Mouse (Mus musculus): ENCODE results near the gene Ldb3. TPM values are rescaled to one million over a fixed set of nuclear protein-coding genes. Genes with fewer than 3 reads are reported as not detected.

Gene Ldb3
- polyA plus RNA-seq, 1 experiment from 2014 or later = 0.28 TPM

- 76% methylated on average over 13 of the region's 13 CpGs for WGBS
- H3K9ac ChIP-seq (ENCODE audit: low read depth, low read length) = no peak overlapping the region
- ATAC-seq (ENCODE audit: low FRiP score) = no peak; the same call in 1 of the 2 replicates
- H3K9me3 ChIP-seq (ENCODE audit: control insufficient read depth, low read length) = no peaks in the 10 kb centered on the region
- H3K4me1 ChIP-seq (replicated peaks; ENCODE audit: control insufficient read depth, insufficient read depth, low read length) = no peaks in the 10 kb centered on the region
- no peak overlapping the region for H3K27ac ChIP-seq (ENCODE audit: low read depth, low read length)
- no peaks in the 10 kb centered on the region for H3K36me3 ChIP-seq (ENCODE audit: control insufficient read depth, insufficient read depth, low read length)
- no peak overlapping the region for H3K4me2 ChIP-seq (replicated peaks; ENCODE audit: low read depth, low read length)
- no peaks in the 10 kb centered on the region for H3K27me3 ChIP-seq (ENCODE audit: control insufficient read depth, insufficient read depth, low read length)
- DNase-seq (ENCODE audit: low spot score) = no peak
- H3K4me3 ChIP-seq (ENCODE audit: low read depth, low read length) = no peak overlapping the region
Observed at GRCm38 (mm10) chr14:34555211-34555610, 33.3 kb downstream of the Ldb3 start.

- Histone ChIP-seq H3K27ac (ENCODE audit: low read depth, low read length) (no peak overlapping the region), H3K4me3 (ENCODE audit: low read depth, low read length) (no peak overlapping the region), H3K4me2 (replicated peaks; ENCODE audit: low read depth, low read length) (no peak overlapping the region), H3K36me3 (ENCODE audit: control insufficient read depth, insufficient read depth, low read length) (no peaks in the 10 kb centered on the region), H3K9ac (ENCODE audit: low read depth, low read length) (no peak overlapping the region), H3K4me1 (replicated peaks; ENCODE audit: control insufficient read depth, insufficient read depth, low read length) (no peaks in the 10 kb centered on the region), H3K27me3 (ENCODE audit: control insufficient read depth, insufficient read depth, low read length) (no peaks in the 10 kb centered on the region), H3K9me3 (ENCODE audit: control insufficient read depth, low read length) (no peaks in the 10 kb centered on the region)
- ATAC-seq (ENCODE audit: low FRiP score) (no peak), DNase-seq (ENCODE audit: low spot score) (no peak)
- WGBS = 63% methylated on average over 3 of the region's 3 CpGs
Observed at GRCm38 (mm10) chr14:34554047-34554446, 34.4 kb downstream of the Ldb3 start.

- 83% methylated on average over 6 of the region's 6 CpGs for WGBS
- Histone ChIP-seq H3K4me1 (replicated peaks; ENCODE audit: control insufficient read depth, insufficient read depth, low read length) (peaks cover 1% of the 10 kb centered on the region; the same call in 1 of the 2 replicates), H3K4me2 (replicated peaks; ENCODE audit: low read depth, low read length) (no peak overlapping the region), H3K27me3 (ENCODE audit: control insufficient read depth, insufficient read depth, low read length) (no peaks in the 10 kb centered on the region), H3K9me3 (ENCODE audit: control insufficient read depth, low read length) (no peaks in the 10 kb centered on the region), H3K4me3 (ENCODE audit: low read depth, low read length) (no peak overlapping the region), H3K36me3 (ENCODE audit: control insufficient read depth, insufficient read depth, low read length) (no peaks in the 10 kb centered on the region), H3K9ac (ENCODE audit: low read depth, low read length) (no peak overlapping the region), H3K27ac (ENCODE audit: low read depth, low read length) (no peak overlapping the region)
- DNase-seq (ENCODE audit: low spot score) = no peak
- ATAC-seq (ENCODE audit: low FRiP score) = no peak
Observed at GRCm38 (mm10) chr14:34553470-34553869, 35.0 kb downstream of the Ldb3 start.

- H3K27me3 ChIP-seq (ENCODE audit: control insufficient read depth, insufficient read depth, low read length) = no peaks in the 10 kb centered on the region
- no peaks in the 10 kb centered on the region for H3K9me3 ChIP-seq (ENCODE audit: control insufficient read depth, low read length)
- DNase-seq (ENCODE audit: low spot score) = no peak
- no peak for ATAC-seq (ENCODE audit: low FRiP score)
- no peak overlapping the region for H3K4me3 ChIP-seq (ENCODE audit: low read depth, low read length)
- H3K4me2 ChIP-seq (replicated peaks; ENCODE audit: low read depth, low read length) = no peak overlapping the region
- H3K9ac ChIP-seq (ENCODE audit: low read depth, low read length) = no peak overlapping the region
- H3K36me3 ChIP-seq (ENCODE audit: control insufficient read depth, insufficient read depth, low read length) = no peaks in the 10 kb centered on the region
- WGBS = 90% methylated on average over 5 of the region's 5 CpGs
- H3K4me1 ChIP-seq (replicated peaks; ENCODE audit: control insufficient read depth, insufficient read depth, low read length) = peaks cover 2% of the 10 kb centered on the region; the same call in 1 of the 2 replicates
- H3K27ac ChIP-seq (ENCODE audit: low read depth, low read length) = no peak overlapping the region
Observed at GRCm38 (mm10) chr14:34552226-34552625, 36.3 kb downstream of the Ldb3 start.

GRCm38 (mm10) chr14:34549004-34549671 is 39.3 kb downstream of the Ldb3 start:
- ATAC-seq (ENCODE audit: low FRiP score) (peak; percentile 96), DNase-seq (ENCODE audit: low spot score) (peak; percentile 93)
- Histone ChIP-seq H3K4me2 (replicated peaks; ENCODE audit: low read depth, low read length) (peak overlapping the region; percentile 88), H3K4me1 (replicated peaks; ENCODE audit: control insufficient read depth, insufficient read depth, low read length) (peaks cover 2% of the 10 kb centered on the region; the same call in 1 of the 2 replicates), H3K36me3 (ENCODE audit: control insufficient read depth, insufficient read depth, low read length) (no peaks in the 10 kb centered on the region), H3K27ac (ENCODE audit: low read depth, low read length) (peak overlapping the region; percentile 67), H3K9ac (ENCODE audit: low read depth, low read length) (peak overlapping the region; percentile 90), H3K9me3 (ENCODE audit: control insufficient read depth, low read length) (no peaks in the 10 kb centered on the region), H3K27me3 (ENCODE audit: control insufficient read depth, insufficient read depth, low read length) (no peaks in the 10 kb centered on the region; the same call in 1 of the 2 replicates), H3K4me3 (ENCODE audit: low read depth, low read length) (peak overlapping the region; percentile 81)
- under 1% methylated on average over 55 of the region's 55 CpGs for WGBS

- H3K4me2 ChIP-seq (replicated peaks; ENCODE audit: low read depth, low read length) = peak overlapping the region; percentile 88
- 1% methylated on average over 23 of the region's 27 CpGs for WGBS
- no peaks in the 10 kb centered on the region; the same call in 1 of the 2 replicates for H3K27me3 ChIP-seq (ENCODE audit: control insufficient read depth, insufficient read depth, low read length)
- H3K36me3 ChIP-seq (ENCODE audit: control insufficient read depth, insufficient read depth, low read length) = no peaks in the 10 kb centered on the region
- H3K4me1 ChIP-seq (replicated peaks; ENCODE audit: control insufficient read depth, insufficient read depth, low read length) = peaks cover 2% of the 10 kb centered on the region; the same call in 1 of the 2 replicates
- H3K27ac ChIP-seq (ENCODE audit: low read depth, low read length) = no peak overlapping the region
- peak overlapping the region; percentile 90 for H3K9ac ChIP-seq (ENCODE audit: low read depth, low read length)
- no peaks in the 10 kb centered on the region for H3K9me3 ChIP-seq (ENCODE audit: control insufficient read depth, low read length)
- DNase-seq (ENCODE audit: low spot score) = peak; percentile 75
- peak; percentile 59 for ATAC-seq (ENCODE audit: low FRiP score)
- peak overlapping the region; percentile 81 for H3K4me3 ChIP-seq (ENCODE audit: low read depth, low read length)
Observed at GRCm38 (mm10) chr14:34548391-34549001, 40.0 kb downstream of the Ldb3 start.

GRCm38 (mm10) chr14:34544545-34544944 is 43.9 kb downstream of the Ldb3 start:
- Histone ChIP-seq H3K4me3 (ENCODE audit: low read depth, low read length) (no peak overlapping the region), H3K27me3 (ENCODE audit: control insufficient read depth, insufficient read depth, low read length) (no peaks in the 10 kb centered on the region; the same call in 1 of the 2 replicates), H3K4me2 (replicated peaks; ENCODE audit: low read depth, low read length) (no peak overlapping the region), H3K36me3 (ENCODE audit: control insufficient read depth, insufficient read depth, low read length) (no peaks in the 10 kb centered on the region), H3K9ac (ENCODE audit: low read depth, low read length) (no peak overlapping the region), H3K9me3 (ENCODE audit: control insufficient read depth, low read length) (no peaks in the 10 kb centered on the region), H3K27ac (ENCODE audit: low read depth, low read length) (no peak overlapping the region), H3K4me1 (replicated peaks; ENCODE audit: control insufficient read depth, insufficient read depth, low read length) (peaks cover 2% of the 10 kb centered on the region; the same call in 1 of the 2 replicates)
- DNase-seq (ENCODE audit: low spot score) = no peak
- no peak for ATAC-seq (ENCODE audit: low FRiP score)
- WGBS = 91% methylated on average over 2 of the region's 2 CpGs

GRCm38 (mm10) chr14:34544001-34544400 is 44.5 kb downstream of the Ldb3 start:
- Histone ChIP-seq H3K9me3 (ENCODE audit: control insufficient read depth, low read length) (no peaks in the 10 kb centered on the region), H3K4me2 (replicated peaks; ENCODE audit: low read depth, low read length) (no peak overlapping the region), H3K4me3 (ENCODE audit: low read depth, low read length) (no peak overlapping the region), H3K4me1 (replicated peaks; ENCODE audit: control insufficient read depth, insufficient read depth, low read length) (peaks cover 2% of the 10 kb centered on the region; the same call in 1 of the 2 replicates), H3K9ac (ENCODE audit: low read depth, low read length) (no peak overlapping the region), H3K27ac (ENCODE audit: low read depth, low read length) (no peak overlapping the region), H3K36me3 (ENCODE audit: control insufficient read depth, insufficient read depth, low read length) (no peaks in the 10 kb centered on the region), H3K27me3 (ENCODE audit: control insufficient read depth, insufficient read depth, low read length) (no peaks in the 10 kb centered on the region; the same call in 1 of the 2 replicates)
- ATAC-seq (ENCODE audit: low FRiP score) (no peak), DNase-seq (ENCODE audit: low spot score) (no peak)
- WGBS = 85% methylated on average over 6 of the region's 6 CpGs
